Mouse (Mus musculus): ENCODE data around the gene Acod1. TPM values are rescaled to one million over a fixed set of nuclear protein-coding genes. Genes with fewer than 3 reads are reported as not detected.

Acod1 gene
- polyA plus RNA-seq, 2 experiments = 0.06 TPM; not detected in 1

DNA sequence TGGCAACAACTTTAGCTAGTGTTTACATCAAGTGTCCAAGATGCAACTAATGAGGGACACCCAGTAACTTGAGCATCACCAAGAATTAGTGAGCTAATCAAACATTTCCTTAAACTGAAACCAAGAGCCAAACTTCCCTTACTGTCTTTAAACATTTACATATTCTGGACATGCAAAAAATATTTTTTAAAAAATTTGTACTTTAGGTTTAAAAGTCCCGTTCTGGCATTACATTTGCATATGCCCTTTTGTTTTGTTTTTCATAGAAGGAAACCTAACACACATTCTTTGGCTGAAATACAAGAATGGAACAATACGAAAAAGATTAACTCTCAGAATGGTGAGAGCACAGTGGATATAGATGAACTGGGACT lies 51.4 kb downstream of the Acod1 start:
- Histone ChIP-seq H3K27me3 (ENCODE audit: control insufficient read depth, insufficient read depth, low read length) (no peaks in the 10 kb centered on the region), H3K4me3 (replicated peaks; ENCODE audit: low read length) (peak overlapping the region; percentile 95), H3K9me3 (ENCODE audit: control insufficient read depth, low read length) (no peaks in the 10 kb centered on the region), H3K9ac (ENCODE audit: low read depth, low read length, severe bottlenecking) (peak overlapping the region; percentile 100), H3K4me1 (ENCODE audit: control insufficient read depth, insufficient read depth, low read length) (peaks cover 8% of the 10 kb centered on the region; the same call in 1 of the 2 replicates), H3K4me2 (replicated peaks; ENCODE audit: low read depth, low read length, severe bottlenecking) (peak overlapping the region; percentile 72), H3K36me3 (ENCODE audit: control insufficient read depth, insufficient read depth, low read length) (peaks cover 11% of the 10 kb centered on the region; the same call in 1 of the 2 replicates), H3K27ac (replicated peaks; ENCODE audit: low read depth, low read length) (peak overlapping the region; percentile 99)
- DNase-seq (ENCODE audit: low spot score) = no peak
- 4% methylated on average over 2 of the region's 2 CpGs for WGBS
- no peak for ATAC-seq (ENCODE audit: low FRiP score, low read depth)
- TF ChIP-seq POLR2A (IDR thresholded peaks at IDR 0.05; ENCODE audit: borderline replicate concordance, extremely low read depth, insufficient read depth, insufficient read length) = no peak

DNA sequence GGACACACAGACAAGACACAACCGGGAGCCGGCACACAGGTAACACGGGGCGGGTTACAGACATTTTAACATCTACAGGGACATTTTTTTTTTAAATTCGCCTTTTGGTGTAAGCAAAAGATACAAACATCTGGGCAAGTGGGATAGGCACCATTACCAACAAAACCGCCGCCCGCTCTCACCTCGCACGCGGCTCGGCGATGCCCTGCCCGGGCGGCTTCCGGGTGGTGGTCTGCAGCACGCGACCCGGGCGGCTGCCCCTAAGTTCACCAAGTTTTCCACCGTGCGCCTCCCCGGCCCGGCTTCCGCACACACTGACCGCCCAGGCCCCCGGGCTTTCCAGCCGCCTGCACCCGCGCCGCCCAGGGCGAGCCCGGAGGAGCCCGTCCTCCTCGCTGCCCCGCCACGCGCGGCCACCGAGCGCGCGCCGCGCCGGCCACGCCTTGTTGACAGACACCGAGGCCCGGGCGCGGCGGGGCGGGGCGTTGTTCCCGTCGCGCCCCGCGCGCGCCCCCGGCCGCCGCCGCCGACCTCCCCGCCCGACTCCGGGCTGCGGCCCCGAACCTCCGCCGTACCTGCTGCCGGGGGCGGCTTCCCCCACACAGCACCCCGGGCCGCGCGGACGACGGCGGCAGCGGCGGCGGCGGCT lies 51.9 kb downstream of the Acod1 start:
- Histone ChIP-seq H3K9me3 (ENCODE audit: control insufficient read depth, low read length) (no peaks in the 10 kb centered on the region), H3K4me3 (replicated peaks; ENCODE audit: low read length) (peak overlapping the region; percentile 95), H3K9ac (ENCODE audit: low read depth, low read length, severe bottlenecking) (peak overlapping the region; percentile 100), H3K4me2 (replicated peaks; ENCODE audit: low read depth, low read length, severe bottlenecking) (peak overlapping the region; percentile 72), H3K27me3 (ENCODE audit: control insufficient read depth, insufficient read depth, low read length) (no peaks in the 10 kb centered on the region), H3K36me3 (ENCODE audit: control insufficient read depth, insufficient read depth, low read length) (peaks cover 7% of the 10 kb centered on the region; the same call in 1 of the 2 replicates), H3K27ac (replicated peaks; ENCODE audit: low read depth, low read length) (peak overlapping the region; percentile 99), H3K4me1 (ENCODE audit: control insufficient read depth, insufficient read depth, low read length) (peaks cover 8% of the 10 kb centered on the region; the same call in 1 of the 2 replicates)
- TF ChIP-seq POLR2A (IDR thresholded peaks at IDR 0.05; ENCODE audit: borderline replicate concordance, extremely low read depth, insufficient read depth, insufficient read length) = no peak
- DNase-seq (ENCODE audit: low spot score) = peak; percentile 81
- peak; percentile 83 for ATAC-seq (ENCODE audit: low FRiP score, low read depth)
- WGBS = under 1% methylated on average over 43 of the region's 86 CpGs

- H3K9ac ChIP-seq (ENCODE audit: low read depth, low read length, severe bottlenecking) = peak within 1 kb of the TSS; percentile 100
- TF ChIP-seq POLR2A (IDR thresholded peaks at IDR 0.05; ENCODE audit: borderline replicate concordance, extremely low read depth, insufficient read depth, insufficient read length) = 0 out of 2 replicates have a peak, but pooled peaks have one; percentile 50
- peak within 1 kb of the TSS; percentile 95 for H3K4me3 ChIP-seq (replicated peaks; ENCODE audit: low read length)
- H3K27ac ChIP-seq (replicated peaks; ENCODE audit: low read depth, low read length) = peak within 1 kb of the TSS; percentile 99
- peak within 1 kb of the TSS; percentile 72 for H3K4me2 ChIP-seq (replicated peaks; ENCODE audit: low read depth, low read length, severe bottlenecking)
- WGBS = under 1% methylated on average over 74 of the region's 88 CpGs
- no peaks in the 10 kb centered on the region for H3K9me3 ChIP-seq (ENCODE audit: control insufficient read depth, low read length)
- DNase-seq (ENCODE audit: low spot score) (peak; percentile 90), ATAC-seq (ENCODE audit: low FRiP score, low read depth) (peak; percentile 90)
- H3K27me3 ChIP-seq (ENCODE audit: control insufficient read depth, insufficient read depth, low read length) = no peaks in the 10 kb centered on the region
- H3K36me3 ChIP-seq (ENCODE audit: control insufficient read depth, insufficient read depth, low read length) = 0 out of 2 replicates have a peak, but pooled peaks cover 5% of the 10 kb centered on the region
- peaks cover 8% of the 10 kb centered on the region; the same call in 1 of the 2 replicates for H3K4me1 ChIP-seq (ENCODE audit: control insufficient read depth, insufficient read depth, low read length)
These were observed 52.6 kb downstream of the Acod1 start, which contains the start of gene Fbxl3 for GRCm38 (mm10) chr14:103099238-103099933. Gene Fbxl3 (minus strand): TSS chr14:103099566.

DNA sequence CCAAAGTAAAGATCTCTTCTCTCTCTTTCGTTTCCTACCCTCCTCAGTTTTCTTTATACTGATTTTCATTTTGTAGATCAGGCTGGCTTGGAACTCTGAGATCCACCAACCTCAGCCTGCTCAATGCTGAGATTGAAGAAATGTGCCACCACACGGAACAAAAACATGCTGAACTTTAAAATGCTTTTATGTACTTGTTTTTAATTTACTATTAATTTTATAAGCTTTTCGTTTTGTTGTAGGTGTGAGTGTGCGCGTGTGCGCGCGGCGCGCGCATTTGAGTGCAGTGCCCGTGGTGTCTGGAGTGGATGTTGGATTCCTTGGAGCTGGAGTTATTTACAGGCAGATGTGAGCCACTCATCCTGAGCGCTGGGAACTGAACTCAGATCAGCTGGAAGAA lies 53.5 kb downstream of the Acod1 start:
- Histone ChIP-seq H3K9ac (ENCODE audit: low read depth, low read length, severe bottlenecking) (no peak overlapping the region), H3K4me1 (ENCODE audit: control insufficient read depth, insufficient read depth, low read length) (peaks cover 8% of the 10 kb centered on the region; the same call in 1 of the 2 replicates), H3K36me3 (ENCODE audit: control insufficient read depth, insufficient read depth, low read length) (0 out of 2 replicates have a peak, but pooled peaks cover under 1% of the 10 kb centered on the region), H3K27me3 (ENCODE audit: control insufficient read depth, insufficient read depth, low read length) (no peaks in the 10 kb centered on the region), H3K4me3 (replicated peaks; ENCODE audit: low read length) (peak overlapping the region; percentile 95; the same call in 1 of the 2 replicates), H3K27ac (replicated peaks; ENCODE audit: low read depth, low read length) (no peak overlapping the region), H3K9me3 (ENCODE audit: control insufficient read depth, low read length) (no peaks in the 10 kb centered on the region), H3K4me2 (replicated peaks; ENCODE audit: low read depth, low read length, severe bottlenecking) (peak overlapping the region; percentile 35)
- TF ChIP-seq POLR2A (IDR thresholded peaks at IDR 0.05; ENCODE audit: borderline replicate concordance, extremely low read depth, insufficient read depth, insufficient read length) = no peak
- 74% methylated on average over 13 of the region's 13 CpGs for WGBS
- DNase-seq (ENCODE audit: low spot score) = no peak
- no peak for ATAC-seq (ENCODE audit: low FRiP score, low read depth)

- Histone ChIP-seq H3K4me3 (replicated peaks; ENCODE audit: low read length) (no peak overlapping the region), H3K4me1 (ENCODE audit: control insufficient read depth, insufficient read depth, low read length) (peaks cover 8% of the 10 kb centered on the region; the same call in 1 of the 2 replicates), H3K4me2 (replicated peaks; ENCODE audit: low read depth, low read length, severe bottlenecking) (no peak overlapping the region), H3K27ac (replicated peaks; ENCODE audit: low read depth, low read length) (no peak overlapping the region), H3K9me3 (ENCODE audit: control insufficient read depth, low read length) (no peaks in the 10 kb centered on the region), H3K36me3 (ENCODE audit: control insufficient read depth, insufficient read depth, low read length) (no peaks in the 10 kb centered on the region), H3K9ac (ENCODE audit: low read depth, low read length, severe bottlenecking) (no peak overlapping the region), H3K27me3 (ENCODE audit: control insufficient read depth, insufficient read depth, low read length) (no peaks in the 10 kb centered on the region)
- DNase-seq (ENCODE audit: low spot score) (no peak), ATAC-seq (ENCODE audit: low FRiP score, low read depth) (no peak)
- TF ChIP-seq POLR2A (IDR thresholded peaks at IDR 0.05; ENCODE audit: borderline replicate concordance, extremely low read depth, insufficient read depth, insufficient read length) = no peak
- 73% methylated on average over 3 of the region's 3 CpGs for WGBS
These were observed 54.4 kb downstream of the Acod1 start for GRCm38 (mm10) chr14:103101171-103101570.

Data from limb, embryonic 14.5 days (tissue).